Mouse (Mus musculus) kidney, adult 8-10 months (tissue): ENCODE data around the gene Tamm41.

Experiments
- DNase-seq, 2 experiments: peaks; one replicate each; pipeline ENCODE4 v3.0.0; 2022

Tamm41 gene

GRCm38 (mm10) chr6:115022876-115023275 is 14.8 kb downstream of the Tamm41 start:
- peak; percentile 49 to 74 for DNase-seq

GRCm38 (mm10) chr6:115015461-115015860 is 22.2 kb downstream of the Tamm41 start:
- no peak for DNase-seq

DNA sequence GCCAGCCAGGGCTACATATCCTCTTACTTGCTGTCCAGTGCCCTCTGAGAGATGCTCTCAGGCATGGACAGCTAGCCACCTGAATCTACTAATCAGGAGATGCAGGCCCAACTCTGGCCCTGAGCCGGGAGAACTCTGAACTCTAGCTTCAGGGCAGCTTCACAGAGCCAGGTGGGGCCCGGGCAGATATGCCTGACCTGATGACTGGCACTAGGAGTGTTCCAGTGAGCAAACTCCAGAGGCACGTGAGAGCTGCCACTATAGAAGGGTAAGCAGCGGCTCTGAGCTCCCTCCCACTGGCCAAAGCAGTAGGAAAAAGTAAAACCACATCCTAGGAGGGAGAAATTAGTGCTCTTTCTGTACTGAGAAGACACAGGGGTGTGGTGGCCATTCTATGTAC is 24.1 kb downstream of the Tamm41 start:
- peak; percentile 60 to 75 for DNase-seq

GRCm38 (mm10) chr6:115011792-115012191 is 25.9 kb downstream of the Tamm41 start:
- DNase-seq = no peak

DNA sequence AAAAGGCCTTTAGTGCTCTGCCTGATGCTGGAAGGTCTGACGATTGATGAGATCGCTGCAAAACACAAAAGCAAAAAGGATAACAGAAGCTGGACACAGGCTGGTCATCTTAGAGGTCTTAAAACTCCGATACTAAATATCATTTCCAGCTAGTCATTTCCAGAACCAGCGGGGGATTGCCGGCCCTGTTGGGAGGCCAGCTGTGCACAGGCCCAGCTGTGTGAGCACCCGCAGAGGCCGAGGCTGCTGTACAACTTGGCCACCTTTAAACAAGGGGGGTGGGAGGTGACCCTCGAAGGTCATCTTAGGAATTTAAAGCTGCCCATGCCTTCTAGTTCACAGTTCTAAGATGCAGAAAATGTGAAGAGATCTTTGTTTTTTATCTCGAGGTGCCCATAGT is 26.9 kb downstream of the Tamm41 start:
- no peak for DNase-seq

DNA sequence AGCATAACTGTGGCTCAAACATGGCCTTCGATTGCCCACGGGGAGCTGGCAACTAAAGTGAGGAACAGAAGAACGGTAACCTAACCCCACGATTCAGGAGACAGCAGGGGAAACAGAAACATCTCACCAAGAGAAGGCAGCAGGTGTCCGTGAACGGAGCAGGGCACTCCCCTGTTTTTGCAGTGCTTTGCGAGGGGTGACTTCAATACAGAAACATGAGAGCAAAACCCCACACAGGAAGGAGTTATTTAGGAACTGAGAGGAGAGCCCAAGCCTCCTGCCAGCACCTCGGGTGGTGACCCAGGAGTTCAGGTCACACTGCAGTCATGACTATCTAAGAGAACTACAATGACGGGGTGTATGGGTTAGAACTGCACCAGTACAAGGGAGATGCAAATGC is 27.4 kb downstream of the Tamm41 start:
- DNase-seq = no peak

- DNase-seq = peak; percentile 59 to 74
Measured at GRCm38 (mm10) chr6:115007728-115008127, 29.9 kb downstream of the Tamm41 start.

DNA sequence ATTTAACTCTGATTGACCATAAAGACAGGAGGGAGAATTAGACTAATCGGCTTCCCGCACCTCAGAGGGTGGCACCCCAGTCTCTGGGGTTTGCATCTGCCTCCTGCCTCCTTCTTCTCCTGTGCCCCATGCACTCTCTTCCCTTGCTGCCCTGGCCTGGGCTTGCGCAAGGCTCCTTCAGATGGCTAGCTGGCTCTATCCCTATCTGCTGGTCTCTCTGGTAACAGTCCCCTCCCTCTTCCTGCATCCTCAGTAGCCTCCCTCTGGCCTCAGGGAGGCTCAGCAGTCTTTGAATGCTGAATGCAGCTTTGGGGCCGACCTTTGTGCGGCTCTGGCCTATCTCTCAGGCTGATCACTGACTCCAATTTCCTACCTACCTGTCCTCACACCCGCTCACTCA is 30.7 kb downstream of the Tamm41 start:
- DNase-seq = no peak

DNA sequence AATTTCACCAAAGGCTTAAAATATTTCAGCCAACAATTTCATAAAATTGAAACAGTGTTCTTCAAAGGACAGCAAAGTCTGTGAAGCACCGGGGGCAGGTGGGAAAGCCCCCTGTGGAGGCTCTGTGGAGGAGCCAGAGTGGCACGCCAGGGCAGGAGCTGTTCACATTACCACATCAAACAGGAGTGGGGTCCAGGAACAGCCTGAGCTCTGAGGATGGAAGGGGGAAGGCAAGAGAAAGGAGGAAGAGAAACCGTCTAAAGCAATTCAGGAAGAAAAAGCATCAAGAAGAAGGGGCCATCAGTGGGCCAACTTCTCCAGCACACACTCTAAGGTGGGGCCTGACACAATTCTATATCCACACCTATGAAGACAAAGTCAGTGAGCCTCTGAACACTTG is 31.6 kb downstream of the Tamm41 start:
- no peak for DNase-seq

- peak in 1 of 2 experiments; percentile 38 for DNase-seq
Measured at GRCm38 (mm10) chr6:115005351-115005890, 32.3 kb downstream of the Tamm41 start.

- DNase-seq = no peak
Measured at GRCm38 (mm10) chr6:115004636-115005035, 33.0 kb downstream of the Tamm41 start.

GRCm38 (mm10) chr6:114998374-114999031 is 39.2 kb downstream of the Tamm41 start:
- DNase-seq = no peak

DNA sequence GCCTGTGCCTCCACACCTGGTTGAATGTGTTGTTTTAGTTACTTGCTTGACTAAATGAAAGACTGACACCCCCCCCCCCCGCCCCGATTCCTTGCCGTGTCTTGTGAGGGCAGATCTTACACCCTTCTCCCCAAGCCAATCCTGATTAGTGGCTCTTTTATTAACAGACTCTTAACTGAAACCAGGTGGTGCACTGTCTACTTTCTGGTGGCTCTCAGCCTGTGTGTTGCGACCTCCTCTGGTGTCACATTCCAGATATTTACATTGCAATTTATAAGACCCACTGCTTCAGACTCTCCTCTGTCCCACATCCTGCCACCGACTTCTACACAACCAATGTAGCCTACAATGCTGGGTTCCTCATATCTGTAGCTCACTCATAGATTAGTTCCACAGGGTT is 40.2 kb downstream of the Tamm41 start:
- no peak for DNase-seq

DNA sequence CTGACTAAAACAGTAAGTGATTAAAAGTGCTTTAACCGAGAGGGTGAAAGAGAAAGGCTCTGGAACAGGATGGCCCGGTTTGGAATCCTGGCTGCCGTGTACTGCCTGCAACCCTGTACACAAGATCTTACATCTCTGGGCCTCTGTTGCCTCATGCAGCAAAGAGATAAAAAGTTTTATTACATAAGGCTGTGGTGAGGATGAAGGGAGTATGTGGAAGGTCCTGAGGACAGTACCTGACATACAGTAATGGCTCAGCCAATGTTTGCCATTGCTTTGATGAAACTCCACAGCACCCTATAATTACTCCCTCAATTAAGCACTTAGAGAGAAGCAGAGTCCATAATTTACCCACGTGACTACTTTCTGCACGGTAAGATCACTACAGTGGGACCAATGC is 40.8 kb downstream of the Tamm41 start:
- DNase-seq = no peak

GRCm38 (mm10) chr6:114994079-114994478 is 43.6 kb downstream of the Tamm41 start:
- no peak for DNase-seq

GRCm38 (mm10) chr6:114993659-114994058 is 44.0 kb downstream of the Tamm41 start:
- DNase-seq = no peak

DNA sequence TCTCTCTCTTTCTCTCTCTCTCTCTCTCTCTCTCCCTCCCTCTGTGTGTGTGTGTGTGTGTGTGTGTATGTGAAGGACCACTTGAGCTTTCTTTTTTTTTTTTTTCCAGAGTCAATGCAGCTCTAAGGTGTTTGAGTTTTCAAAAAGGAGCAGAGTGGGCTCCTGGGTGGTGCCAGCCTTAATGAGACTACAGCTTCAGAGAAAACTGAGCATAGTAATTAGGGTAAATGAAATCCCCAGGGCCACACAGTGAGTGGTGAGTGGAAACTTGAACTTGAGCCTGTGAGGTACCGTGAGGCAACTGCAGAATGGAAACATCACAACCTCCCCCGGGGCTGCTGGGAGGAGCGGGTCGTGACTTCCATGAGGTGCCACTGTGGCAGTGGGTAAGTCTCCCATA is 45.8 kb downstream of the Tamm41 start:
- no peak for DNase-seq

- peak; percentile 28 to 57 for DNase-seq
Measured at GRCm38 (mm10) chr6:114988619-114988980, 49.1 kb downstream of the Tamm41 start.

- no peak for DNase-seq
Measured at GRCm38 (mm10) chr6:114987966-114988618, 49.6 kb downstream of the Tamm41 start.

DNA sequence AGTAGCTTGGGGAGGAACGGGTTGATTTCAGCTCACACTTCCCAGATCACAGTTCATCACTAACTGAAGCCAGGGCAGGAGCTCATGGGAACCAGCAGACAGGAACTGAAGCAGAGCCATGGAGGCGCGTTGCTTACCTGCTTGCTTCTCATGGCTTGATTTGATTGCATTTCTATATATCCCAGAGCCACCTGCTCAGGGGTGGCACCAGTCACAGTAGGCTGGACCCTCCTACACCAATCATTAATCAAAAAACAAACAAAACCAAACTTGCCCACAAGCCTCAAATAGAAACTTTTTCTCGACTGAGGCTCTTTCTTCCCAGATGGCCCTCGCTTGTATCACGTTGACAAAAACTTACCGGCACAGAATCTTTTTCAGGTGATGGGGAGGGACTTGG is 55.0 kb downstream of the Tamm41 start:
- no peak for DNase-seq

DNA sequence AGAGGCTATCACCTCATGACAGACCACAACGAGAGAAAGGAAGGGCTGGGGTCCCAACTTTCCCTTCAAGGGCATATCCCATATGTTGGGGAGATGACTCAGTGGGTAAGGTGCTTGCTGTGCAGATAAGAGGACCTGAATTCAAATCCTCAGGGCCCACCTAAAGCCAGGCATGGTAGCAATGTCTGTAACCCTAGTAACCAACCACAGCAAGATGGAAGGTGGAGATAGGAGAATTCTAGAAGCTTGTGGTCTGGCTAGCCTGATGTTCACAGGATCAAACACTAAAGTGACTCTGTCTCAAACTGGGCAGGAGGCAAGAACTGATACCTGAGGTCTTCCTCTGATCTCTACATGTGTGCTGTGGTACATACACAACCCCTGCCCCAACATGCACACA is 58.0 kb downstream of the Tamm41 start:
- DNase-seq = no peak

DNA sequence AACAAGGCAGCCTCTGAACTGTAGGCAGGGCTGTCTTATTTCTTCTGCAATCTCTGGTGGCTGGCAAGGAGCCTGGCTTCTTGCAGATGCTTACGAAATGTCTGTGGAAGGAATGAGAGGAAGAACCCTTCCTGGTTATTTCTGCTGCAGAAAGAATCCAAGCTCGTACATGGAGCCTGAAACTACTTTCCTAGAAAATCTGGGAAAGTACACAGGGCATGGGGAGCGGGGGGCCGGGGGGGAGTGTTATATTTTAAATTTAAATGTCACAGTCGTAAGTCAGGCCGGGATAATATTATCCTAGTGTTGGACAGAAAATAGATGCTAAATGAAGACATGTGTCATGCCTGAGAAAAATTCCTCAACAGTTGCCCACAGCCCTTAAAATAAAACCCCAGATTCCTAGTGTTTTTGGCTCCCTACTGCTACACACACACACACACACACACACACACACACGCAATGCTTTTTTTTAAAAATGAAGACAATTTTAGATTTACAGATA is 60.7 kb downstream of the Tamm41 start:
- no peak for DNase-seq

DNA sequence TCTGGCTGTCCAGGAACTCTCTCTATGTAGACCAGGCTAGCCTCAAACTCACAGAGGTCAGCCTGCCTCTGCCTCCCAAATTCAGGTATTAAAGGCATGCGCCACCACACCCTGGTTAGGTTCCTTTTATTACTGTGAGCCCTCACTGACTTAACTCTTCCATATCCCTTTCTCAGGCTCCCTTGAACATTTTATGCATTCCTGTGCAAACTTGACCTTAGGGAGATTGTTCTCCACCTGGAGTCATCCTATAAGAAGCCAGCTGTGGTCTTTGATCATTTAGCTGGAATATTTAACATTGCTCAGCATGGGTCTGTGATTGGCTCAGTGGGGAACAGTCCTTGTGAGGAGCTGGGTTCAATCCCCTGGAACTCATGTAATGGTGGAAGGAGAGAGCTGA is 63.3 kb downstream of the Tamm41 start:
- no peak for DNase-seq

GRCm38 (mm10) chr6:114972988-114973387 is 64.7 kb downstream of the Tamm41 start:
- DNase-seq = no peak
